Comparison of ENCODE assay signal across 10 mouse cellular contexts in genomic region chr7:25301063-25301462, GRCm38 (mm10). TPM values are rescaled to one million over a fixed set of nuclear protein-coding genes. Genes with fewer than 3 reads are reported as not detected.
DNase-seq lines count a peak whose midpoint lies in the region; ATAC-seq and TF ChIP-seq lines count a peak whose summit lies in the region.
"Had no signal": no experiment of that assay in that cellular context is flagged by ENCODE, and none has a peak within 500 bp of the region (broad histone marks: within the 10 kb centered on the region; RNA-seq: fewer than 3 reads in every experiment).

Gene Prr19 (plus strand): TSS chr7:25301411.

- peak; percentile 62 for DNase-seq in cerebellum, postnatal 10 days
- DNase-seq in cerebellum, adult 2 months, result no peak
- peak; percentile 51 for DNase-seq in A20 (ENCODE audit: low read depth, low spot score)
- peak; percentile 65 for DNase-seq in forebrain, postnatal 0 days
- no peak for DNase-seq in layer of hippocampus, adult 9-11 months
- DNase-seq in gastrocnemius, adult 8-10 months (ENCODE audit: low spot score in 2 of 2), result no peak
- no peak for DNase-seq in ovary, postnatal 10 days (ENCODE audit: low spot score)

- H3K4me1 ChIP-seq in cerebellum, adult 2 months (ENCODE audit: control insufficient read depth, insufficient read depth, low read length), result peaks cover 3% of the 10 kb centered on the region; the same call in 1 of the 2 replicates
- peaks cover 7% of the 10 kb centered on the region; the same call in 1 of the 2 replicates for H3K4me1 ChIP-seq in forebrain, postnatal 0 days (ENCODE audit: insufficient read depth)
- H3K4me1 ChIP-seq in midbrain, embryonic 12.5 days, result peaks cover 25% of the 10 kb centered on the region

- no peaks in the 10 kb centered on the region for H3K9me3 ChIP-seq in forebrain, postnatal 0 days (ENCODE audit: low read length)
- H3K9me3 ChIP-seq in midbrain, embryonic 12.5 days, result no peaks in the 10 kb centered on the region

- H3K4me2 ChIP-seq in forebrain, postnatal 0 days (ENCODE audit: low read depth), result no peak within 1 kb of the TSS
- H3K4me2 ChIP-seq in midbrain, embryonic 12.5 days (replicated peaks), result no peak within 1 kb of the TSS

- no peak within 1 kb of the TSS for H3K9ac ChIP-seq in forebrain, postnatal 0 days
- H3K9ac ChIP-seq in midbrain, embryonic 12.5 days (replicated peaks), result no peak within 1 kb of the TSS

- no peak within 1 kb of the TSS for H3K4me3 ChIP-seq in cerebellum, adult 2 months (replicated peaks; ENCODE audit: insufficient read depth, low read depth, low read length)
- no peak within 1 kb of the TSS for H3K4me3 ChIP-seq in forebrain, postnatal 0 days (ENCODE audit: low read depth, low read length)
- no peak within 1 kb of the TSS for H3K4me3 ChIP-seq in midbrain, embryonic 12.5 days

- TF ChIP-seq CTCF in cerebellum, adult 2 months (IDR thresholded peaks at IDR 0.05; ENCODE audit: borderline replicate concordance, insufficient read depth, low read depth, low read length), result no peak
- TF ChIP-seq CTCF in forebrain, postnatal 0 days (IDR thresholded peaks at IDR 0.05; ENCODE audit: low read depth), result no peak

- peak; percentile 44 for ATAC-seq in forebrain, postnatal 0 days
- 0 out of 2 replicates have a peak, but pooled peaks have one; percentile 42 for ATAC-seq in midbrain, embryonic 12.5 days (ENCODE audit: low FRiP score, low read depth)

- no peaks in the 10 kb centered on the region for H3K36me3 ChIP-seq in forebrain, postnatal 0 days (ENCODE audit: insufficient read depth)
- peaks cover 1% of the 10 kb centered on the region; the same call in 1 of the 2 replicates for H3K36me3 ChIP-seq in midbrain, embryonic 12.5 days

- H3K27me3 ChIP-seq in cerebellum, adult 2 months (ENCODE audit: control insufficient read depth, insufficient read depth, low read length), result no peaks in the 10 kb centered on the region
- H3K27me3 ChIP-seq in forebrain, postnatal 0 days (ENCODE audit: insufficient read depth, low read length), result no peaks in the 10 kb centered on the region
- peaks cover 17% of the 10 kb centered on the region for H3K27me3 ChIP-seq in midbrain, embryonic 12.5 days

- no peak within 1 kb of the TSS for H3K27ac ChIP-seq in cerebellum, adult 2 months (ENCODE audit: insufficient read depth, low read length)
- H3K27ac ChIP-seq in forebrain, postnatal 0 days (ENCODE audit: low read depth, low read length), result no peak within 1 kb of the TSS
- no peak within 1 kb of the TSS for H3K27ac ChIP-seq in midbrain, embryonic 12.5 days (replicated peaks)
- H3K27ac ChIP-seq: macrophage had no signal

- 65% methylated on average over 19 of the region's 19 CpGs for WGBS in cerebellum, adult 2 months
- 57% methylated on average over 19 of the region's 19 CpGs for whole genome bisulfite sequencing in forebrain, postnatal 0 days
- WGBS in midbrain, embryonic 12.5 days, result 55% methylated on average over 19 of the region's 19 CpGs

- no peak for TF ChIP-seq POLR2A in cerebellum, adult 2 months (IDR thresholded peaks at IDR 0.05; ENCODE audit: borderline replicate concordance, insufficient read depth, low read length)

RNA-seq across cellular contexts. Expression of gene Prr19, which starts in this region (rescaled TPM):
- polyA plus RNA-seq in cerebellum, adult 2 months (2012; rRNA removed), result 0.16 and 0.20 TPM in 2 replicates
- 2.1 and 2.5 TPM in 2 replicates for total RNA-seq in forebrain, postnatal 0 days (2014; rRNA removed)
- 2.6 and 3.5 TPM in 2 replicates for polyA plus RNA-seq in forebrain, postnatal 0 days (2015; fragmentation: Nextera tagmentation; extraction: Ambion mirVana)
- 1.3 and 1.7 TPM in 2 replicates for polyA plus RNA-seq in midbrain, embryonic 12.5 days (2016; fragmentation: Nextera tagmentation; extraction: Ambion mirVana)
- not detected for total RNA-seq in gastrocnemius, adult 8-10 months (2022)
- total RNA-seq: hematopoietic stem cell, adult 5-6 weeks had no signal
- polyA plus RNA-seq: macrophage had no signal

Comparison
In these comparisons a context has a peak if more than half of its experiments do, and no peak if none do; other contexts are left out.
1. DNase-seq: peak in cerebellum, postnatal 10 days (2 of 2), A20 (single experiment) and forebrain, postnatal 0 days (single experiment); none in cerebellum, adult 2 months (0 of 2), layer of hippocampus, adult 9-11 months (single experiment), gastrocnemius, adult 8-10 months (0 of 2) and ovary, postnatal 10 days (single experiment).